Mouse (Mus musculus) lung, adult 2 months (tissue): ENCODE measurements around the gene Ppl. TPM values are rescaled to one million over a fixed set of nuclear protein-coding genes. Genes with fewer than 3 reads are reported as not detected.

Source experiments
- DNase-seq: peaks from one replicate; pipeline ENCODE4 v3.0.0; 2022
- H3K4me1 ChIP-seq: fragments of 200-500 bp; 2 replicates; pipeline ENCODE4 v1.6.1; 2011; ENCODE audit warnings: low read length; ENCODE audit not compliant: control insufficient read depth, insufficient read depth
- H3K4me3 ChIP-seq: fragments of 200-500 bp; replicated peaks from 2 replicates; pipeline ENCODE3; 2011; ENCODE audit warnings: low read depth, mild to moderate bottlenecking, control low read depth, low read length; ENCODE audit errors: extremely low read depth
- CTCF ChIP-seq: fragments of 200-500 bp; IDR thresholded peaks from 2 replicates; pipeline ENCODE4 v1.5.1; 2011; ENCODE audit warnings: mild to moderate bottlenecking, low read length, control low read depth; ENCODE audit not compliant: insufficient read depth
- POLR2A ChIP-seq: fragments of 200-500 bp; IDR thresholded peaks from 2 replicates; pipeline ENCODE4 v1.6.1; 2011; ENCODE audit warnings: low read depth, mild to moderate bottlenecking, control low read depth, low read length, borderline replicate concordance; ENCODE audit errors: extremely low read depth
- WGBS: fragments of 180-500 bp; shearing (Covaris S2); methylation state at CpG from one replicate; pipeline ENCODE4 v1.1.7; 2018; 5-methylcytosine and 5-hydroxymethylcytosine counted together
- polyA plus RNA-seq: library from polyadenylated mRNA; depleted of rRNA; stranded (reverse); fragments of >200 nt; gene quantifications from 2 replicates; pipeline ENCODE4 v1.2.3, GENCODE M21; 2012

Gene Ppl
- polyA plus RNA-seq, 1 experiment: 34.2 TPM

- no peak for DNase-seq
- 77% methylated on average over 10 of the region's 10 CpGs for WGBS
- no peaks in the 10 kb centered on the region for H3K4me1 ChIP-seq
- H3K4me3 ChIP-seq: no peak overlapping the region
- TF ChIP-seq POLR2A: no peak
Measured at GRCm38 (mm10) chr16:5150544-5150943, 18.3 kb upstream of the Ppl start.

GRCm38 (mm10) chr16:5147037-5147385 lies 14.8 kb upstream of the Ppl start, which contains the start of gene Sec14l5:
Gene Sec14l5, plus strand, starts transcription at chr16:5147109.
- no peaks in the 10 kb centered on the region for H3K4me1 ChIP-seq
- DNase-seq: no peak
- TF ChIP-seq CTCF: no peak
- TF ChIP-seq POLR2A: no peak
- WGBS: 16% methylated on average over 13 of the region's 13 CpGs
- H3K4me3 ChIP-seq: peak within 1 kb of the TSS; percentile 17

GRCm38 (mm10) chr16:5146367-5147036 lies 14.3 kb upstream of the Ppl start:
- Histone ChIP-seq H3K4me1 (no peaks in the 10 kb centered on the region), H3K4me3 (peak overlapping the region; percentile 17)
- peak; percentile 73 for DNase-seq
- WGBS: 2% methylated on average over 26 of the region's 26 CpGs
- TF ChIP-seq POLR2A: no peak

- under 1% methylated on average over 7 of the region's 7 CpGs for WGBS
- peak; percentile 50; the same call in 1 of the 2 replicates for TF ChIP-seq CTCF
- TF ChIP-seq POLR2A: no peak
- no peak overlapping the region for H3K4me3 ChIP-seq
- peak; percentile 69 for DNase-seq
- H3K4me1 ChIP-seq: no peaks in the 10 kb centered on the region
Measured at GRCm38 (mm10) chr16:5145570-5145969, 13.3 kb upstream of the Ppl start.

- H3K4me3 ChIP-seq: no peak overlapping the region
- H3K4me1 ChIP-seq: peaks cover 13% of the 10 kb centered on the region
- no peak for DNase-seq
- no peak for TF ChIP-seq CTCF
- TF ChIP-seq POLR2A: no peak
- WGBS: 59% methylated on average over 4 of the region's 4 CpGs
Measured at GRCm38 (mm10) chr16:5139741-5140140, 7.5 kb upstream of the Ppl start.

- Histone ChIP-seq H3K4me3 (no peak overlapping the region), H3K4me1 (peaks cover 16% of the 10 kb centered on the region)
- WGBS: 52% methylated on average over 12 of the region's 12 CpGs
- TF ChIP-seq POLR2A: no peak
- no peak for TF ChIP-seq CTCF
- DNase-seq: no peak
Measured at GRCm38 (mm10) chr16:5137006-5137540, 4.9 kb upstream of the Ppl start.

- WGBS: 10% methylated on average over 4 of the region's 4 CpGs
- peak; percentile 81 for DNase-seq
Measured at GRCm38 (mm10) chr16:5136505-5136904, 4.3 kb upstream of the Ppl start.

GRCm38 (mm10) chr16:5135551-5136261 lies 3.5 kb upstream of the Ppl start:
- peak; percentile 43 for DNase-seq
- 32% methylated on average over 8 of the region's 8 CpGs for WGBS
- no peak for TF ChIP-seq POLR2A
- TF ChIP-seq CTCF: no peak
- Histone ChIP-seq H3K4me3 (no peak overlapping the region), H3K4me1 (peaks cover 16% of the 10 kb centered on the region)

More at GRCm38 (mm10) chr16:5136505-5136904, 4.3 kb upstream of the Ppl start:
- Histone ChIP-seq H3K4me1 (peaks cover 16% of the 10 kb centered on the region), H3K4me3 (no peak overlapping the region)
- no peak for TF ChIP-seq POLR2A
- TF ChIP-seq CTCF: no peak

- peak; percentile 62 for DNase-seq
- TF ChIP-seq CTCF (no peak), POLR2A (no peak)
- 45% methylated on average over 14 of the region's 14 CpGs for WGBS
- H3K4me1 ChIP-seq: peaks cover 16% of the 10 kb centered on the region
- no peak overlapping the region for H3K4me3 ChIP-seq
Measured at GRCm38 (mm10) chr16:5134623-5135330, 2.6 kb upstream of the Ppl start.
